Mouse (Mus musculus) CH12.LX (cell line): Measurements from ENCODE around the gene Elavl3. TPM values are rescaled to one million over a fixed set of nuclear protein-coding genes. Genes with fewer than 3 reads are reported as not detected.

Experiments used
- DNase-seq: peaks from one replicate; pipeline ENCODE4 v3.0.0-alpha.2; 2013; ENCODE audit errors: extremely low read depth
- H3K27ac ChIP-seq: 2 replicates; pipeline ENCODE4 v1.5.1; 2012; ENCODE audit warnings: low read depth, mild to moderate bottlenecking, control low read depth, moderate library complexity; ENCODE audit not compliant: insufficient read depth
- H3K27me3 ChIP-seq: replicated peaks from 2 replicates; pipeline ENCODE3; 2012; ENCODE audit warnings: inconsistent platforms
- H3K36me3 ChIP-seq, 2 experiments: replicated peaks in 1 of 2; 2 replicates each; pipeline versions ENCODE3 to v1.6.1; 2012; ENCODE audit warnings: inconsistent platforms in 1 of 2, low read length in 1 of 2, mild to moderate bottlenecking in 1 of 2, mixed read lengths in 1 of 2, moderate library complexity in 1 of 2; ENCODE audit not compliant: control insufficient read depth in 1 of 2, insufficient read depth in 1 of 2
- H3K4me1 ChIP-seq, 2 experiments: 2 replicates each; pipeline ENCODE4 v1.6.1; 2012; ENCODE audit warnings: inconsistent platforms in 1 of 2, moderate library complexity in 1 of 2; ENCODE audit not compliant: insufficient read depth in 2 of 2, control insufficient read depth in 1 of 2
- H3K4me2 ChIP-seq: 2 replicates; pipeline ENCODE4 v1.6.1; 2012; ENCODE audit warnings: low read depth, mild to moderate bottlenecking, control low read depth; ENCODE audit not compliant: poor library complexity, insufficient read depth, severe bottlenecking
- H3K4me3 ChIP-seq, 3 experiments: fragments of 150-350 bp in 1 of 3; sonication (generic) in 1 of 3; replicated peaks in 1 of 3; 2 replicates each; pipeline versions ENCODE3 to v1.5.1; 2011 to 2012; ENCODE audit warnings: low read depth in 2 of 3, low read length in 2 of 3, mild to moderate bottlenecking in 2 of 3, moderate library complexity in 2 of 3, control low read depth in 1 of 3, improper control_type of control experiment in 1 of 3, inconsistent platforms in 1 of 3, mixed read lengths in 1 of 3; ENCODE audit not compliant: poor library complexity in 1 of 3
- H3K79me2 ChIP-seq: replicated peaks from 2 replicates; pipeline ENCODE4 v1.6.1; 2012; ENCODE audit warnings: mild to moderate bottlenecking, moderate library complexity; ENCODE audit not compliant: control insufficient read depth, poor library complexity, insufficient read depth, severe bottlenecking; ENCODE audit errors: extremely low read depth
- H3K9ac ChIP-seq: 2 replicates; pipeline ENCODE4 v1.6.1; 2012; ENCODE audit warnings: low read depth, mild to moderate bottlenecking, control low read depth, moderate library complexity; ENCODE audit not compliant: insufficient read depth
- H3K9me3 ChIP-seq: replicated peaks from 2 replicates; pipeline ENCODE3; 2012; ENCODE audit warnings: low read length, inconsistent platforms, mixed read lengths
- BHLHE40 ChIP-seq: IDR thresholded peaks from 2 replicates; pipeline ENCODE4 v1.6.1; 2011; ENCODE audit warnings: mild to moderate bottlenecking, low read depth, low read length, improper control_type of control experiment
- CHD1 ChIP-seq: IDR thresholded peaks from 2 replicates; pipeline ENCODE4 v1.6.1; 2012; ENCODE audit warnings: low read depth, low read length, improper control_type of control experiment, inconsistent platforms
- E2F4 ChIP-seq: IDR thresholded peaks from 2 replicates; pipeline ENCODE4 v1.6.1; 2011; ENCODE audit warnings: low read depth, low read length, improper control_type of control experiment; ENCODE audit not compliant: insufficient replicate concordance
- EP300 ChIP-seq: IDR thresholded peaks from 2 replicates; pipeline ENCODE4 v1.6.1; 2011; ENCODE audit warnings: low read length, improper control_type of control experiment
- ETS1 ChIP-seq: conservative IDR thresholded peaks from 2 replicates; pipeline ENCODE4 v1.6.1; 2012; ENCODE audit warnings: low read depth, mild to moderate bottlenecking, inconsistent platforms, low read length, improper control_type of control experiment, moderate library complexity
- JUND ChIP-seq: conservative IDR thresholded peaks from 2 replicates; pipeline ENCODE4 v1.6.1; 2011; ENCODE audit warnings: low read depth, low read length, improper control_type of control experiment
- KAT2A ChIP-seq: IDR thresholded peaks from 2 replicates; pipeline ENCODE4 v1.6.1; 2012; ENCODE audit warnings: low read length, improper control_type of control experiment, inconsistent platforms; ENCODE audit not compliant: insufficient replicate concordance
- MAFK ChIP-seq: IDR thresholded peaks from 2 replicates; pipeline ENCODE4 v1.6.1; 2011; ENCODE audit warnings: low read length, improper control_type of control experiment; ENCODE audit not compliant: insufficient replicate concordance
- MAX ChIP-seq: IDR thresholded peaks from 2 replicates; pipeline ENCODE4 v1.6.1; 2011; ENCODE audit warnings: low read length, improper control_type of control experiment
- MEF2A ChIP-seq: IDR thresholded peaks from 2 replicates; pipeline ENCODE4 v1.6.1; 2014; ENCODE audit warnings: low read depth, mild to moderate bottlenecking, inconsistent platforms, low read length, improper control_type of control experiment, borderline replicate concordance
- MXI1 ChIP-seq: IDR thresholded peaks from 2 replicates; pipeline ENCODE4 v1.6.1; 2011; ENCODE audit warnings: mild to moderate bottlenecking, low read depth, low read length, improper control_type of control experiment
- MYC ChIP-seq: IDR thresholded peaks from 2 replicates; pipeline ENCODE4 v1.6.1; 2011; ENCODE audit warnings: low read depth, mild to moderate bottlenecking, improper control_type of control experiment, low read length
- NRF1 ChIP-seq: IDR thresholded peaks from 2 replicates; pipeline ENCODE4 v1.6.1; 2014; ENCODE audit warnings: low read depth, mild to moderate bottlenecking, inconsistent platforms, low read length, improper control_type of control experiment, moderate library complexity
- RAD21 ChIP-seq: IDR thresholded peaks from 2 replicates; pipeline ENCODE4 v1.6.1; 2011; ENCODE audit warnings: low read depth, mild to moderate bottlenecking, low read length, improper control_type of control experiment, moderate library complexity
- TBP ChIP-seq: conservative IDR thresholded peaks from 2 replicates; pipeline ENCODE4 v1.6.1; 2011; ENCODE audit warnings: low read depth, low read length, improper control_type of control experiment
- USF1 ChIP-seq: IDR thresholded peaks from 2 replicates; pipeline ENCODE4 v1.6.1; 2014; ENCODE audit warnings: low read depth, mild to moderate bottlenecking, inconsistent platforms, low read length, improper control_type of control experiment
- USF2 ChIP-seq: conservative IDR thresholded peaks from 2 replicates; pipeline ENCODE4 v1.6.1; 2011; ENCODE audit warnings: low read depth, low read length, improper control_type of control experiment
- ZKSCAN1 ChIP-seq: IDR thresholded peaks from 2 replicates; pipeline ENCODE4 v1.6.1; 2012; ENCODE audit warnings: low read depth, inconsistent platforms, low read length, improper control_type of control experiment, borderline replicate concordance
- ZMIZ1 ChIP-seq: IDR thresholded peaks from 2 replicates; pipeline ENCODE4 v1.6.1; 2012; ENCODE audit warnings: low read depth, mild to moderate bottlenecking, inconsistent platforms, low read length, improper control_type of control experiment
- ZNF384 ChIP-seq: IDR thresholded peaks from 2 replicates; pipeline ENCODE4 v1.6.1; 2012; ENCODE audit warnings: low read depth, low read length, improper control_type of control experiment, inconsistent platforms
- dilution Hi-C: fragments of 300-500 bp; cut with MboI; formaldehyde crosslinking; loops from 2 replicates; pipeline ENCODE4 v1.14.3; 2020; ENCODE audit warnings: low sequenced_read_pairs; ENCODE audit not compliant: extremely low pct_unique_long_range_greater_than_20kb, extremely low pct_ligation_motif_present
- in situ Hi-C: fragments of 300-500 bp; cut with MboI; formaldehyde crosslinking; loops from 3 replicates; pipeline ENCODE4 v1.14.3; 2019; ENCODE audit warnings: low sequenced_read_pairs, low pct_ligation_motif_present, low pct_unique_long_range_greater_than_20kb, mixed read lengths
- polyA plus RNA-seq: library from polyadenylated mRNA; unstranded; fragments of >175 nt; gene quantifications from 2 replicates; pipeline ENCODE4 v1.2.1, GENCODE M21; 2012; ENCODE audit warnings: low read depth; ENCODE audit not compliant: insufficient read length
- total RNA-seq, 2 experiments: library from RNA; depleted of rRNA; stranded (reverse); fragments of 300-350 nt in 1 of 2; fragments of >200 nt in 1 of 2; gene quantifications; 2 replicates each; pipeline ENCODE4 v1.2.3; 2012 to 2014

Elavl3 gene
- total and polyA plus RNA-seq, 3 experiments = 0.04 to 0.06 TPM; not detected in 1

- in situ Hi-C loops (no loop called here), dilution Hi-C loops (no loop called here)
- H3K27me3 ChIP-seq = no peaks in the 10 kb centered on the region
- H3K36me3 ChIP-seq = peaks cover 84 to 93% of the 10 kb centered on the region in 2 experiments
- no peaks in the 10 kb centered on the region for H3K9me3 ChIP-seq
- H3K27ac ChIP-seq = no peak overlapping the region
- H3K9ac ChIP-seq = no peak overlapping the region
- TF ChIP-seq USF2 (no peak), NRF1 (no peak), KAT2A (no peak), MXI1 (no peak), BHLHE40 (no peak), TBP (no peak), JUND (no peak), ZMIZ1 (no peak), MEF2A (no peak), MAX (no peak), ZNF384 (no peak), CHD1 (no peak), MYC (no peak), ZKSCAN1 (no peak), E2F4 (no peak), MAFK (no peak)
- DNase-seq = no peak
- H3K4me3 ChIP-seq = no peak overlapping the region
- no peak overlapping the region for H3K4me2 ChIP-seq
- peaks cover 3 to 23% of the 10 kb centered on the region in 2 experiments; a peak in 3 of 4 replicates for H3K4me1 ChIP-seq
- no peaks in the 10 kb centered on the region for H3K79me2 ChIP-seq
These were observed 40.8 kb downstream of the Elavl3 start for GRCm38 (mm10) chr9:22011055-22011454.

- Histone ChIP-seq H3K79me2 (peaks cover 13% of the 10 kb centered on the region; the same call in 1 of the 2 replicates), H3K36me3 (peaks cover 54 to 59% of the 10 kb centered on the region in 2 experiments), H3K9ac (no peak overlapping the region), H3K9me3 (no peaks in the 10 kb centered on the region), H3K4me3 (peak overlapping the region in 1 of 3 experiments; percentile 18), H3K27ac (no peak overlapping the region), H3K4me1 (peaks cover 8 to 37% of the 10 kb centered on the region in 2 experiments), H3K4me2 (no peak overlapping the region), H3K27me3 (peaks cover 10% of the 10 kb centered on the region)
- dilution Hi-C loops = no loop called here
- in situ Hi-C loops = loop anchor here (5.0 kb wide), 1 partner anchor 42 kb away; the partner anchor contains the start of gene Epor
- no peak for DNase-seq
- TF ChIP-seq USF1 (no peak), ETS1 (no peak), RAD21 (no peak), EP300 (no peak)
These were observed 47.3 kb downstream of the Elavl3 start for GRCm38 (mm10) chr9:22004546-22004945.
